Mouse (Mus musculus) common myeloid progenitor, adult 5-6 weeks (primary cell): ENCODE data around the gene Furin. TPM values are rescaled to one million over a fixed set of nuclear protein-coding genes. Genes with fewer than 3 reads are reported as not detected.

Experiments
- ATAC-seq: replicated peaks from 2 replicates; pipeline ENCODE4 v1.8.0; 2016; ENCODE audit warnings: low read depth, mild to moderate bottlenecking, moderate TSS enrichment, inconsistent platforms; ENCODE audit not compliant: poor library complexity, severe bottlenecking
- total RNA-seq: library from RNA; stranded (forward); fragments of 200-1000, 187-1606 nt; gene quantifications from 2 replicates; pipeline ENCODE4 v1.2.3, GENCODE M21; 2017

Gene Furin
- total RNA-seq = 12.2 and 14.4 TPM in 2 replicates

DNA sequence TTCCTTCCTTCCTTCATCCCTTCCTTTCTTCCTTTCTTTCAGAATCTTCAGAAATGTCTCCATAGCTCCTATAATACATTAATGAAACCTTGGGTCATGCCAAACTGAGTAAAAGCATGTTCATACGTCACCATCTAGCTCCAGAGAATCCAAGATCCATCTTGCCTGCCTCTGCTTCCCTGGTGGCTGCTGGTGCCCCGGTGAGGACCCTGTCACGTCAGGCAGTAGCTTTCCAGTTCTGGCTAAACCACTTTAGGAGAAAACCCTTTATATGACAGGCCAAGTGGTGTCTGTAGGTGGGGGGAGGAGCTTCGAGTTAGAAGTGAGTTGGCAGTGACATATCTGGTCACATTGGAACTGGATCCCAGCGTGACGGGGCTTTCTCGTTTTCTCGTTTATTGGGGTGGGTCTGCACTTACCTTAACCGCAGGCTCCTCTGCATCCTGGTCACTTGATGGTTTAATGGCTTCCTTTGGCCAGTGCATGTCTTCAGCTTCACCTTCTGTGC lies at the start of gene Furin:
TSS of gene Furin (minus strand) at position 249 of the 508 bp plus-strand sequence.
- no peak for ATAC-seq

- no peak for ATAC-seq
Observed at GRCm38 (mm10) chr7:80454786-80455185, 49.5 kb upstream of the Furin start.

- ATAC-seq = no peak
Observed at GRCm38 (mm10) chr7:80453997-80454396, 48.8 kb upstream of the Furin start.

GRCm38 (mm10) chr7:80453121-80453520 lies 47.9 kb upstream of the Furin start:
- ATAC-seq = no peak

DNA sequence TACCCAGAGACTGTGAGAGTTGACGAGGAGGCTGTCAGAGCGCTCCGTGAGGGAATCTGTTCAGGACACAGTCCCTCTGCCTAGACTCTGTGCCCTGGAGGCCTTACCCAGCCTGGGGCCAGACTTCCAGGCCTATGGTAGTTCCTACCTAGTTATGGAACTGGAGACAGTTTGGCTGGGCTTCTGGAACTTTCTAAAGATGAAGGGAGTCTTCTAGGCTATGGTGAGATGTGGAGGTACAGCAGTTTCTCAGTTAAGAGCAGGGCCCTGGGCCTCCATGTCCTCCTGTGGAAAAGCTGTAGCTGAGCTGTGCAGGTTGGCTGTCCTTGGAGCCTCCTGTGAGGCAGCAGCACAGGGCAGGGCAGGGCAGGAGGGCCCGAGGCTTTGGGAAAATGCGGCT lies 47.0 kb upstream of the Furin start:
- ATAC-seq = no peak

- no peak for ATAC-seq
Observed at GRCm38 (mm10) chr7:80451550-80452232, 46.5 kb upstream of the Furin start.

DNA sequence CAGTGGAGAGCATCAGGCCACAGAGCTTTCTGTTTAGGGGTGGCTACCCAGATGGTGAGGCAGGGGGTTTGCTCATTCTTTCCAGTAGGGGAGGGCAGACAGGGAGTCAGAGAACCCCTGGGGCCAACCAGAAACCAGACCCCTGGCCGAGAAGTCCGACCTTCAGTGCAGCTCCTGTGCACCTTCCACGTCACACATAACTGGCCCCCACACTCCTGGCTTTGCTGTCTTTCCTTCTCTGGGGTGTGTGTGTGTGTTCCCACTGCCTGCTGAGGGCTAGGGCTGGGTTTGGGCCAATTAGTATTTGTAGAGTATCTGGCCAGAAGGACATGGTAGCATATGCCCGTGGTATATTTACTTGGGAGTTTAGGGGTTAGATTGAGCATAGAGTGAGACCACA lies 45.1 kb upstream of the Furin start:
- ATAC-seq = no peak

DNA sequence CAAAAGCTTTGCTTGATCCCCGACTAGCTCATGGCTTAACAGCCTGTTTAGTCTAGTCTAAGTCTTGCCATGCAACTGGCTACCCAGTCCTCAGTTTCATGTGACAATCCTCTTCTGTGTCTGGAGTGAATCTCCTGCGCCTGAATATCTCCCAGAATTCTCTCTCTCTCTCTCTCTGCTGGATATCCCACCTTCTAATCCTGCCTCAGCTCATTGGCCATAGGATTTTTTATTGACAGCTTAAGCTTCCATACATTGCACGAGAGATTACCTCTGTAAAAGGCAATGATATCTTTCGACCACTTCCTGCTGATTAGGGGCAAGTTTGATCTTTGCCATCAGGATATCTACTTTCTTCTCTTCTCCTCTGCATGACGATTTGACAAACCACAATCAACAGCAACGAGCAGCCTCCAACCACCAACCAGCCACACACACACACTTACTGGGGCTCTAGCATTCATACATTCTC lies 44.4 kb upstream of the Furin start:
- peak; percentile 7; the same call in 1 of the 2 replicates for ATAC-seq

DNA sequence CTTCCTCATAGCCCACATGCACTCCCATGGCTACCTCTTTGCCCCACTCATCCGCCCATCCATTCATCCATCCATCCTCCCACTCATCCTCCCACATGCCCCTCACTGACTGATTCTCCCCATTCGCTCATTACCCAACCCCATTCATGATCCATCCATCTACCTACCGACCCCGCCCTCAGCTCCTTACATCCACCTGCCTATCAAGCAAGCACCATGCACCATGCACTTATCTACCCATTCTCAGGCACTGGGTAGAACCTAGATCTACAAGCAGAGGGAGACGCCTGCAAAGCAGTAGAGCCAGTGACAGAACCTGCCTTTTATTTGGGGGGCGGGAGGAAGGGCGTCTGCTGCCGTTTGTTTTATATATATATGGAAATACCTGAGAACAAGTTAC lies 42.1 kb upstream of the Furin start:
- no peak for ATAC-seq

GRCm38 (mm10) chr7:80446221-80446878 lies 41.1 kb upstream of the Furin start:
- ATAC-seq = no peak

DNA sequence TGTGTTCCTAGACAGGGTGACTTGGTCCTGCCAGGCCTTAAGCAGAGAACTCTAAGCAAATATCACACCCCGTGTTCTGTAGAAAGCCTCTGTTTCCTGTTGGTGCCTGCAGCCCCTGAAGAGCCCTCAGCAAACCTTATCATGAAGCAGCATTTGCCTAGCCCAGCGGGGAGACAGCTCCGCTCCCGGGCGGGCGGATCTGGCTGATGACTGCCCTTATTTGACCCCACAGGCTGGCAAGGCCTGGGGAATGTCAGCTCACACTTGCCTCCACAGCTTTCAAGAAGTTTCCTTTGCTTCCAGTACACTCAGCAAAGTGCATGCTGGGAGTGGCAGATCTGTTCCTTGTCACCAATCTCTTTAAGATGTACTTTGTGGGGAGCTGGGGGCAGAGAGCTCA lies 40.3 kb upstream of the Furin start:
- ATAC-seq = peak; percentile 75

GRCm38 (mm10) chr7:80444401-80445249 lies 39.4 kb upstream of the Furin start:
- peak; percentile 43 for ATAC-seq

- ATAC-seq = no peak
Observed at GRCm38 (mm10) chr7:80443124-80443523, 37.9 kb upstream of the Furin start.

- no peak for ATAC-seq
Observed at GRCm38 (mm10) chr7:80441986-80442904, 37.0 kb upstream of the Furin start.

DNA sequence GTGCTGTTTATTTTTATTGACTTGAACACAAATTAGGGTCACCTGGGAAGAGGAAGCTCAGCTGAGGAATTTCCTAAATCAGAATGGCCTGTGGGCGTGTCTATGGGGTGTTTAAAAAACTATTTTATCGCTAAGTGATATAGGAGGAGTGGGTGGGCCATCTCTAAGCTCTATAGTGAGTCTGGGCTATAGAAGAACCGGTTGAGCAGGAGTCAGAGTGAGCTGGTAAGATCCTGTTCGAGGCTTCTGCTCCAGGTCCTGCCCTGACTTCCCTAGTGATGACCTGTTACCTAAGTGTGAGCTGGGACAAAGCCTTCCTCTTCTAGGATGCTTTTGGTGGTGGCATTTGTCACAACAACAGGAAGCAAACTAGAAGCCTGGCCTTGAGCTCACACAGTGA lies 35.4 kb upstream of the Furin start:
- ATAC-seq = no peak

- ATAC-seq = no peak
Observed at GRCm38 (mm10) chr7:80439789-80440488, 34.7 kb upstream of the Furin start.

GRCm38 (mm10) chr7:80439032-80439760 lies 34.0 kb upstream of the Furin start:
- no peak for ATAC-seq

GRCm38 (mm10) chr7:80436571-80436970 lies 31.3 kb upstream of the Furin start:
- ATAC-seq = no peak
